Mouse (Mus musculus) MEL (cell line): ENCODE measurements around the gene Ermard.

Experiments used
- BHLHE40 ChIP-seq: IDR thresholded peaks from 2 replicates; pipeline ENCODE4 v1.6.1; 2012; ENCODE audit warnings: low read depth, mild to moderate bottlenecking, inconsistent platforms, low read length, improper control_type of control experiment, borderline replicate concordance
- E2F4 ChIP-seq: IDR thresholded peaks from 2 replicates; pipeline ENCODE4 v1.6.1; 2011; ENCODE audit warnings: low read depth, low read length, improper control_type of control experiment, borderline replicate concordance
- EP300 ChIP-seq, 2 experiments: IDR thresholded peaks; 2 replicates each; pipeline ENCODE4 v1.6.1; 2011; ENCODE audit warnings: improper control_type of control experiment in 2 of 2, low read length in 2 of 2, low read depth in 1 of 2, mild to moderate bottlenecking in 1 of 2
- MAX ChIP-seq: IDR thresholded peaks from 2 replicates; pipeline ENCODE4 v1.6.1; 2011; ENCODE audit warnings: low read length, improper control_type of control experiment
- MEF2A ChIP-seq: IDR thresholded peaks from 2 replicates; pipeline ENCODE4 v1.6.1; 2014; ENCODE audit warnings: low read depth, mild to moderate bottlenecking, inconsistent platforms, low read length, improper control_type of control experiment; ENCODE audit not compliant: poor library complexity, insufficient replicate concordance, severe bottlenecking; ENCODE audit errors: extremely low read depth
- POLR2AphosphoS5 ChIP-seq: IDR thresholded peaks from 2 replicates; pipeline ENCODE4 v1.6.1; 2012; ENCODE audit warnings: low read depth, borderline replicate concordance, mild to moderate bottlenecking, inconsistent platforms, low read length, moderate library complexity, mixed read lengths
- ZC3H11A ChIP-seq: IDR thresholded peaks from 2 replicates; pipeline ENCODE4 v1.6.1; 2012; ENCODE audit warnings: low read depth, mild to moderate bottlenecking, inconsistent platforms, low read length, improper control_type of control experiment

DNA sequence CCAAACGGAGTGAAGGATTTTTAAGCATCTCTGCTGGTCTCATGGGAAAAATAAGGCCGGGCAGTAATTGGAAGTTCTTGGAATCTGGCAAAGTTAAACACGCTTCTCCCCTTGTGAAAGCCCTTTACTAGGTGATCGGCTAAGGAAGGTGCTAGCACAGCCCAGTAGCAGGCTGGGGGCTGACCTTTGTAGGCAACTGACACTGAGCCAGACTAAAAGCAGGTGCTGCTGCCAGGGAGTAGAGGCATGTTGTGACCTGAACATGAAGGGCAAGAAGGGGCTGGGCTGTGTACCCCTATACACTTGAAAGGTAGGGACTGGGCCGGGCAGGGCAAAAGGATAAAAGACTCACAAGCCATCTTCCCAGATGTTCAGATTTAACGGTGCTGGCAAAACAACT is 19.3 kb downstream of the Ermard start:
- TF ChIP-seq EP300 (IDR thresholded peaks at IDR 0.05; ENCODE audit: low read depth in 1 of 2, low read length in 2 of 2) (no peak), ZC3H11A (no peak), MEF2A (no peak), POLR2AphosphoS5 (no peak), MAX (no peak), E2F4 (no peak), BHLHE40 (no peak)
